Mouse (Mus musculus): ENCODE measurements at regions not wholly inside any gene's neighbourhood (a gene's known extent, or its start where the extent isn't known, plus 50 kb on each side); places are given as distances from the start of the nearest gene placed in this dataset.

GRCm38 (mm10) chr16:50118150-50118549 is 314.0 kb downstream of the Bbx start:
- no peak overlapping the region for H3K9ac ChIP-seq (replicated peaks)
- H3K4me2 ChIP-seq (replicated peaks): no peak overlapping the region
- no peaks in the 10 kb centered on the region for H3K36me3 ChIP-seq
- no peaks in the 10 kb centered on the region for H3K27me3 ChIP-seq
- no peaks in the 10 kb centered on the region for H3K4me1 ChIP-seq (replicated peaks)
- no peak overlapping the region for H3K4me3 ChIP-seq (replicated peaks)
- H3K9me3 ChIP-seq: no peaks in the 10 kb centered on the region
- WGBS: 97% methylated on average over 7 of the region's 7 CpGs
- H3K27ac ChIP-seq: no peak overlapping the region
- no peak for ATAC-seq

- Histone ChIP-seq H3K27me3 (no peaks in the 10 kb centered on the region), H3K4me2 (replicated peaks) (no peak overlapping the region), H3K9ac (replicated peaks) (no peak overlapping the region), H3K4me1 (replicated peaks) (no peaks in the 10 kb centered on the region), H3K9me3 (no peaks in the 10 kb centered on the region), H3K27ac (no peak overlapping the region), H3K36me3 (no peaks in the 10 kb centered on the region), H3K4me3 (replicated peaks) (no peak overlapping the region)
- ATAC-seq: no peak
- WGBS: 61% methylated on average over 2 of the region's 2 CpGs
Measured at GRCm38 (mm10) chr16:50122460-50122859, 309.7 kb downstream of the Bbx start.

GRCm38 (mm10) chr16:50124646-50125045 is 307.5 kb downstream of the Bbx start:
- ATAC-seq: no peak
- no peak overlapping the region for H3K9ac ChIP-seq (replicated peaks)
- H3K27ac ChIP-seq: no peak overlapping the region
- no peak overlapping the region for H3K4me2 ChIP-seq (replicated peaks)
- H3K27me3 ChIP-seq: no peaks in the 10 kb centered on the region
- no peaks in the 10 kb centered on the region for H3K36me3 ChIP-seq
- no peak overlapping the region for H3K4me3 ChIP-seq (replicated peaks)
- H3K9me3 ChIP-seq: no peaks in the 10 kb centered on the region
- 83% methylated on average over 4 of the region's 4 CpGs for WGBS
- no peaks in the 10 kb centered on the region for H3K4me1 ChIP-seq (replicated peaks)

GRCm38 (mm10) chr16:50125564-50125963 is 306.6 kb downstream of the Bbx start:
- ATAC-seq: no peak
- Histone ChIP-seq H3K4me3 (replicated peaks) (no peak overlapping the region), H3K27ac (no peak overlapping the region), H3K9me3 (no peaks in the 10 kb centered on the region), H3K36me3 (no peaks in the 10 kb centered on the region), H3K9ac (replicated peaks) (no peak overlapping the region), H3K27me3 (no peaks in the 10 kb centered on the region), H3K4me1 (replicated peaks) (no peaks in the 10 kb centered on the region), H3K4me2 (replicated peaks) (no peak overlapping the region)
- 89% methylated on average over 5 of the region's 5 CpGs for WGBS

- no peak for ATAC-seq
- no peaks in the 10 kb centered on the region for H3K9me3 ChIP-seq
- no peak overlapping the region for H3K4me2 ChIP-seq (replicated peaks)
- H3K4me1 ChIP-seq (replicated peaks): no peaks in the 10 kb centered on the region
- no peaks in the 10 kb centered on the region for H3K27me3 ChIP-seq
- no peak overlapping the region for H3K27ac ChIP-seq
- no peaks in the 10 kb centered on the region for H3K36me3 ChIP-seq
- no peak overlapping the region for H3K4me3 ChIP-seq (replicated peaks)
- no peak overlapping the region for H3K9ac ChIP-seq (replicated peaks)
- WGBS: 95% methylated on average over 2 of the region's 2 CpGs
Measured at GRCm38 (mm10) chr16:50131406-50131805, 300.8 kb downstream of the Bbx start.
